Mouse (Mus musculus) heart, postnatal 0 days (tissue): ENCODE results near the gene Micu1.

Experiments used
- CTCF ChIP-seq: IDR thresholded peaks from 2 replicates; pipeline ENCODE4 v1.5.1; 2016; ENCODE audit warnings: antibody characterized with exemption, control low read depth, low read depth
- EP300 ChIP-seq: IDR thresholded peaks from 2 replicates; pipeline ENCODE4 v1.6.1; 2016; ENCODE audit warnings: antibody characterized with exemption, low read depth

DNA sequence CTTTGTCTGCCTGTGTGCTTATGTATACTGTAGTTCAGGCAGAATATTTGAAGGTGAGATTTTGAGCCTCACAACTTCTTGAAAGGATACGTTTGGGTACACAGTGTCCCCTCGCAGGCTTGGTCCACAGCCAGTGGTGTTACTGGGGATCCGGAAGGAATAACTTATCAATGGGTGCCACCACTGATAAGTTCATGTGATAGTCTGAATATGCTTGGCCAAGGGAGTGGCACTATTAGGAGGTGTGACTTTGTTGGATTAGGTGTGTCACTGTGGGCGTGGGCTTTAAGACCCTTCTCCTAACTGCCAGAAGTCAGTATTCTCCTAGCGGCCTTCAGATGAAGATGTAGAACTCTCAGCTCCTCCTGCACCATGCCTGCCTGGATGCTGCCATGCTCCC, 170.9 kb downstream of the Micu1 start:
- TF ChIP-seq CTCF (no peak), EP300 (no peak)
